Mouse (Mus musculus): ENCODE results near the gene Epm2a.

The Epm2a gene

GRCm38 (mm10) chr10:11429059-11429812, 86.0 kb downstream of the Epm2a start:
- DNase-seq, result no peak

DNA sequence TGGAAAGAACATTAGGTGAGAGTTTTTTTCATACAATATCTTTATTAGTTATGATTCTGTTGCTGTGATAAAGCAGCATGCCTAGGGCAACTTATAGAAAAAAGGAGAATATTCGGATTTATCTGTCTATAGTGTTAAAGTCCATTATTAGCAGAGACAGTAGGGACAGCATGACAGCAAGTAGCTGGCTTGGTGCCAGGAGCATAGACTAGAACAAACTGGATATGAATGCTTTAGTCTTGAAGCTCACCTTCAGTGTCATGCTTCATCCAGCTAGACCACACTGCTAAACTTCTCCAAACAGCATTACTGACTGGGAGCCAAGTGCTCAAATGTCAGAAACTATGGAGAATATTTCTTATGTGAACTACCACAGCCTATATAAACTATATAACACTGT, 93.8 kb downstream of the Epm2a start:
- DNase-seq, result no peak

GRCm38 (mm10) chr10:11438461-11438860, 95.3 kb downstream of the Epm2a start:
- DNase-seq, result no peak

- no peak for DNase-seq
Observed at GRCm38 (mm10) chr10:11439342-11439741, 96.1 kb downstream of the Epm2a start.

GRCm38 (mm10) chr10:11449556-11450305, 106.5 kb downstream of the Epm2a start:
- DNase-seq, result peak; percentile 40 to 41

DNA sequence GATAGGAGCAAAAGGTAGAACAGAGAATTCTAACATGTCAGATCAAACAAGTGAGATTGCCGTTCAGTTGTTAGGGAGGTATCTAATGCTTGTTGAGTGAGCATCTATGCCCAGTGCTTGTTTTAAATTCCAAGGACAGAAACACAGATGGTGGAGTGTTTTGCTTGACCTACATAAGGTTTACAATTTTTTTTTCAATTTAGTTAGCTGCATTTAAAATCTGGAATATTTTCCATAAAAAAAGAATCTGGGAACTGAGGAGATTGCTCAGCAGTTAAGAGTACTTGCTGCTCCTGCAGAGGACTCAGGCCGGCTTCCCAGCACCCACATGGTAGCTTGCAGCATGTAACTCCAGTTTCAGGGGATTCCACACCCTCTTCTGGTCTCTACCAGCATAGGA, 109.3 kb downstream of the Epm2a start:
- no peak for DNase-seq

- DNase-seq, result no peak
Observed at GRCm38 (mm10) chr10:11457445-11457844, 114.2 kb downstream of the Epm2a start.

DNA sequence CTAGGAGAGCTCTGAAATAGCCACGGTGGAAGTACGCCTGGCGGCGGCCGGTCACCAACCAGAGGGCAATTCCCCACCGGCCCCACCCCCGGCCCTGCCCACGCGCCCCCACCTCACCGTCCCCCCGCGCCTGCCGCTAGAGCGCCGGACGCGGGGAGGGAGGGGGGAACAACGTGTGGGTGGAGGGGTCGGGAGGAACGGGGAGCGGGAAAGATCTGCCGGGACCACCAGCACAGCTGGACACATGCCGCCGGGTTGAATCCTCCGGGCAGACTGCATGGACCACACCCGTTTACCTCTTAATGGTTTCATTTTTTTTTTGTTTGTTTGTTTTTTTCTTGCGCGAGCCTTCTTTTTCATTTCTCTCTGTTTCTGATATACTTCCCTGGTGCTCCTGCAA, 148.8 kb downstream of the Epm2a start:
- peak; percentile 3 to 8 for DNase-seq

Data from lung, adult 18-20 months (tissue).